In genomic region chr9:86683713-86684209, GRCm38 (mm10) we compare ENCODE assay signal across 13 mouse cellular contexts. TPM values are rescaled to one million over a fixed set of nuclear protein-coding genes. Genes with fewer than 3 reads are reported as not detected.
DNase-seq lines count a peak whose midpoint lies in the region; ATAC-seq and TF ChIP-seq lines count a peak whose summit lies in the region.
"Had no signal": no experiment of that assay in that cellular context is flagged by ENCODE, and none has a peak within 500 bp of the region (broad histone marks: within the 10 kb centered on the region; RNA-seq: fewer than 3 reads in every experiment).

No protein-coding gene starts in this region.

- TF ChIP-seq CTCF in forebrain, postnatal 0 days (IDR thresholded peaks at IDR 0.05; ENCODE audit: low read depth) = no peak
- TF ChIP-seq CTCF in liver, adult 2 months (IDR thresholded peaks at IDR 0.05; ENCODE audit: low read depth, low read length) = no peak
- TF ChIP-seq CTCF in hindbrain, postnatal 0 days (IDR thresholded peaks at IDR 0.05; ENCODE audit: low read depth) = no peak
- no peak for TF ChIP-seq CTCF in left cerebral cortex, adult 2 months (IDR thresholded peaks at IDR 0.05)

- H3K27ac ChIP-seq in forebrain, embryonic 10.5 days = peak overlapping the region; percentile 6; the same call in 1 of the 2 replicates
- H3K27ac ChIP-seq in forebrain, postnatal 0 days (ENCODE audit: low read depth, low read length) = no peak overlapping the region
- H3K27ac ChIP-seq in liver, adult 2 months (replicated peaks; ENCODE audit: insufficient read depth, low read depth, low read length) = no peak overlapping the region
- no peak overlapping the region for H3K27ac ChIP-seq in liver, embryonic 11.5 days (ENCODE audit: low read depth, low read length)
- 0 out of 2 replicates have a peak overlapping the region, but pooled peaks have one; percentile 12 for H3K27ac ChIP-seq in hindbrain, postnatal 0 days
- H3K27ac ChIP-seq in limb, embryonic 11.5 days (replicated peaks; ENCODE audit: low read depth, low read length) = peak overlapping the region; percentile 75
- no peak overlapping the region for H3K27ac ChIP-seq in left cerebral cortex, adult 2 months
- H3K27ac ChIP-seq: forebrain, embryonic 12.5 days had no signal

- H3K9me3 ChIP-seq in forebrain, embryonic 10.5 days = no peaks in the 10 kb centered on the region
- no peaks in the 10 kb centered on the region for H3K9me3 ChIP-seq in forebrain, postnatal 0 days (ENCODE audit: low read length)
- H3K9me3 ChIP-seq in liver, embryonic 11.5 days (ENCODE audit: control insufficient read depth, low read length) = no peaks in the 10 kb centered on the region
- H3K9me3 ChIP-seq in hindbrain, postnatal 0 days (ENCODE audit: low read length) = no peaks in the 10 kb centered on the region
- no peaks in the 10 kb centered on the region for H3K9me3 ChIP-seq in limb, embryonic 11.5 days (ENCODE audit: control insufficient read depth, low read length)
- H3K9me3 ChIP-seq: forebrain, embryonic 12.5 days; G1E had no signal

- H3K9ac ChIP-seq in forebrain, postnatal 0 days = no peak overlapping the region
- H3K9ac ChIP-seq in liver, adult 2 months (ENCODE audit: low read depth, low read length) = no peak overlapping the region
- no peak overlapping the region for H3K9ac ChIP-seq in liver, embryonic 11.5 days (ENCODE audit: low read depth, low read length)
- H3K9ac ChIP-seq in hindbrain, postnatal 0 days (replicated peaks; ENCODE audit: low read length) = 0 out of 2 replicates have a peak overlapping the region, but pooled peaks have one; percentile 6
- no peak overlapping the region for H3K9ac ChIP-seq in limb, embryonic 11.5 days (ENCODE audit: low read length)
- H3K9ac ChIP-seq: forebrain, embryonic 12.5 days had no signal

- TF ChIP-seq POLR2A in liver, adult 2 months (IDR thresholded peaks at IDR 0.05; ENCODE audit: extremely low read depth, insufficient read depth, low read length) = no peak

- no peaks in the 10 kb centered on the region for H3K36me3 ChIP-seq in forebrain, embryonic 10.5 days (replicated peaks)
- H3K36me3 ChIP-seq in forebrain, postnatal 0 days (ENCODE audit: insufficient read depth) = no peaks in the 10 kb centered on the region
- H3K36me3 ChIP-seq in liver, adult 2 months (ENCODE audit: control insufficient read depth, insufficient read depth, low read length) = peaks cover 14% of the 10 kb centered on the region
- no peaks in the 10 kb centered on the region for H3K36me3 ChIP-seq in liver, embryonic 11.5 days (ENCODE audit: control insufficient read depth, insufficient read depth, low read length)
- H3K36me3 ChIP-seq in hindbrain, postnatal 0 days (ENCODE audit: insufficient read depth, low read length) = no peaks in the 10 kb centered on the region
- no peaks in the 10 kb centered on the region for H3K36me3 ChIP-seq in limb, embryonic 11.5 days (ENCODE audit: control insufficient read depth, insufficient read depth, low read length)
- H3K36me3 ChIP-seq: forebrain, embryonic 12.5 days had no signal

- H3K4me1 ChIP-seq in forebrain, embryonic 10.5 days = peaks cover 12% of the 10 kb centered on the region
- no peaks in the 10 kb centered on the region for H3K4me1 ChIP-seq in forebrain, postnatal 0 days (ENCODE audit: insufficient read depth)
- H3K4me1 ChIP-seq in liver, adult 2 months (ENCODE audit: control insufficient read depth, insufficient read depth, low read length) = peaks cover 32% of the 10 kb centered on the region
- H3K4me1 ChIP-seq in liver, embryonic 11.5 days (replicated peaks; ENCODE audit: control insufficient read depth, insufficient read depth, low read length) = no peaks in the 10 kb centered on the region
- no peaks in the 10 kb centered on the region; the same call in 1 of the 2 replicates for H3K4me1 ChIP-seq in hindbrain, postnatal 0 days (ENCODE audit: insufficient read depth, low read length)
- H3K4me1 ChIP-seq in limb, embryonic 11.5 days (ENCODE audit: control insufficient read depth, insufficient read depth, low read length) = peaks cover 5% of the 10 kb centered on the region; the same call in 1 of the 2 replicates
- H3K4me1 ChIP-seq: forebrain, embryonic 12.5 days had no signal

- peaks cover 48% of the 10 kb centered on the region for H3K79me2 ChIP-seq in liver, adult 2 months (ENCODE audit: control insufficient read depth, insufficient read depth, low read length)

- H3K4me2 ChIP-seq in forebrain, postnatal 0 days (ENCODE audit: low read depth) = no peak overlapping the region
- H3K4me2 ChIP-seq in liver, embryonic 11.5 days = no peak overlapping the region
- H3K4me2 ChIP-seq in hindbrain, postnatal 0 days (ENCODE audit: low read depth, low read length) = no peak overlapping the region
- no peak overlapping the region for H3K4me2 ChIP-seq in limb, embryonic 11.5 days (ENCODE audit: low read depth, severe bottlenecking)
- H3K4me2 ChIP-seq: forebrain, embryonic 12.5 days had no signal

- no peak overlapping the region for H3K4me3 ChIP-seq in forebrain, embryonic 10.5 days
- no peak overlapping the region for H3K4me3 ChIP-seq in forebrain, postnatal 0 days (ENCODE audit: low read depth, low read length)
- H3K4me3 ChIP-seq in liver, adult 2 months (ENCODE audit: insufficient read depth, low read depth, low read length) = no peak overlapping the region
- no peak overlapping the region for H3K4me3 ChIP-seq in liver, embryonic 11.5 days (ENCODE audit: low read depth, low read length)
- no peak overlapping the region for H3K4me3 ChIP-seq in hindbrain, postnatal 0 days (ENCODE audit: low read length)
- H3K4me3 ChIP-seq in limb, embryonic 11.5 days (ENCODE audit: low read depth, low read length) = no peak overlapping the region
- no peak overlapping the region for H3K4me3 ChIP-seq in left cerebral cortex, adult 2 months
- H3K4me3 ChIP-seq: forebrain, embryonic 12.5 days had no signal

- ATAC-seq in forebrain, postnatal 0 days = no peak
- ATAC-seq in liver, embryonic 11.5 days (replicated peaks; ENCODE audit: low FRiP score) = no peak
- ATAC-seq in hindbrain, postnatal 0 days = no peak
- 0 out of 2 replicates have a peak, but pooled peaks have one; percentile 20 for ATAC-seq in limb, embryonic 11.5 days (ENCODE audit: insufficient number of reproducible peaks, low FRiP score, low TSS enrichment, low read depth)
- ATAC-seq in frontal cortex, adult (ENCODE audit: low TSS enrichment) = no peak

- H3K27me3 ChIP-seq in forebrain, embryonic 10.5 days (ENCODE audit: poor library complexity, severe bottlenecking) = no peaks in the 10 kb centered on the region
- no peaks in the 10 kb centered on the region for H3K27me3 ChIP-seq in forebrain, postnatal 0 days (ENCODE audit: insufficient read depth, low read length)
- H3K27me3 ChIP-seq in liver, adult 2 months (ENCODE audit: control insufficient read depth, insufficient read depth, low read length) = no peaks in the 10 kb centered on the region
- no peaks in the 10 kb centered on the region for H3K27me3 ChIP-seq in liver, embryonic 11.5 days (replicated peaks; ENCODE audit: control insufficient read depth, insufficient read depth, low read length)
- H3K27me3 ChIP-seq in hindbrain, postnatal 0 days (ENCODE audit: insufficient read depth, low read length) = no peaks in the 10 kb centered on the region
- H3K27me3 ChIP-seq in limb, embryonic 11.5 days (ENCODE audit: control insufficient read depth, insufficient read depth, low read length) = no peaks in the 10 kb centered on the region
- H3K27me3 ChIP-seq: forebrain, embryonic 12.5 days had no signal

- intact Hi-C loops in left cerebral cortex, adult 2 months (cut with DNase I) = no loop called here

- WGBS in forebrain, embryonic 10.5 days = 64% methylated on average over 8 of the region's 8 CpGs
- WGBS in forebrain, postnatal 0 days = 66% methylated on average over 8 of the region's 8 CpGs
- WGBS in liver, adult 2 months = 41% methylated on average over 8 of the region's 8 CpGs
- WGBS in liver, embryonic 11.5 days = 62% methylated on average over 8 of the region's 8 CpGs
- 64% methylated on average over 8 of the region's 8 CpGs for WGBS in hindbrain, postnatal 0 days
- WGBS in limb, embryonic 11.5 days = 66% methylated on average over 8 of the region's 8 CpGs

- no peak for DNase-seq in forebrain, embryonic 10.5 days (ENCODE audit: extremely low spot score, low spot score)
- DNase-seq in forebrain, postnatal 0 days = no peak
- DNase-seq in liver, adult 2 months (ENCODE audit: extremely low read depth, low read depth, low spot score) = peak; percentile 48
- no peak for DNase-seq in liver, embryonic 11.5 days (ENCODE audit: low spot score)
- no peak for DNase-seq in hindbrain, postnatal 0 days (ENCODE audit: low spot score)
- DNase-seq in limb, embryonic 11.5 days (ENCODE audit: low spot score) = peak; percentile 27
- DNase-seq in left cerebral cortex, adult 2 months (ENCODE audit: extremely low spot score in 1 of 2, low spot score in 2 of 2) = no peak
- DNase-seq: lung, postnatal 4 days had no signal

RNA-seq across cellular contexts. Expression of gene Me1, which starts 12.0 kb away (rescaled TPM):
- 8.1 and 9.1 TPM in 2 replicates for polyA plus RNA-seq in forebrain, embryonic 10.5 days (2016; fragmentation: Nextera tagmentation; extraction: Ambion mirVana)
- 26.2 and 26.6 TPM in 2 replicates for total RNA-seq in forebrain, postnatal 0 days (2014; rRNA removed)
- 38.4 and 47.2 TPM in 2 replicates for polyA plus RNA-seq in forebrain, postnatal 0 days (2015; fragmentation: Nextera tagmentation; extraction: Ambion mirVana)
- total RNA-seq in liver, adult 2 months (2014; rRNA removed) = 62.8 and 87.4 TPM in 2 replicates
- polyA plus RNA-seq in liver, adult 2 months (2012; rRNA removed) = 66.3 and 101 TPM in 2 replicates
- polyA plus RNA-seq in liver, embryonic 11.5 days (2014; fragmentation: Nextera tagmentation; extraction: Ambion mirVana) = 6.6 and 7.7 TPM in 2 replicates
- total RNA-seq in hindbrain, postnatal 0 days (2014; rRNA removed) = 37.2 and 37.5 TPM in 2 replicates
- polyA plus RNA-seq in hindbrain, postnatal 0 days (2015; fragmentation: Nextera tagmentation; extraction: Ambion mirVana) = 75.0 and 76.5 TPM in 2 replicates
- polyA plus RNA-seq in limb, embryonic 11.5 days (2014; fragmentation: Nextera tagmentation; extraction: Ambion mirVana) = 10.0 and 11.4 TPM in 2 replicates
- total RNA-seq in left cerebral cortex, adult 2 months (2021) = 10 to 100 TPM; 47.7 to 51.6 TPM
- total RNA-seq: granulocyte monocyte progenitor cell, adult 5-6 weeks had no signal

RNA-seq across cellular contexts. Expression of gene Prss35, which starts 59.7 kb away (rescaled TPM):
- 1.4 and 1.8 TPM in 2 replicates for polyA plus RNA-seq in forebrain, embryonic 10.5 days (2016; fragmentation: Nextera tagmentation; extraction: Ambion mirVana)
- 2.8 and 4.4 TPM in 2 replicates for total RNA-seq in forebrain, postnatal 0 days (2014; rRNA removed)
- 3.1 and 3.9 TPM in 2 replicates for polyA plus RNA-seq in forebrain, postnatal 0 days (2015; fragmentation: Nextera tagmentation; extraction: Ambion mirVana)
- total RNA-seq in liver, adult 2 months (2014; rRNA removed) = 0.20 TPM in 1 of 2 replicates, not detected in the other
- polyA plus RNA-seq in liver, adult 2 months (2012; rRNA removed) = 0.02 TPM in 1 of 2 replicates, not detected in the other
- polyA plus RNA-seq in liver, embryonic 11.5 days (2014; fragmentation: Nextera tagmentation; extraction: Ambion mirVana) = 2.3 and 3.7 TPM in 2 replicates
- total RNA-seq in hindbrain, postnatal 0 days (2014; rRNA removed) = 5.0 and 8.6 TPM in 2 replicates
- polyA plus RNA-seq in hindbrain, postnatal 0 days (2015; fragmentation: Nextera tagmentation; extraction: Ambion mirVana) = 9.6 and 10.8 TPM in 2 replicates
- 3.8 and 4.5 TPM in 2 replicates for polyA plus RNA-seq in limb, embryonic 11.5 days (2014; fragmentation: Nextera tagmentation; extraction: Ambion mirVana)
- total RNA-seq in left cerebral cortex, adult 2 months (2021) = 1 to 10 TPM; 2.0 to 2.5 TPM
- total RNA-seq: granulocyte monocyte progenitor cell, adult 5-6 weeks had no signal
- polyA plus RNA-seq: G1E; small intestine, adult 2 months had no signal

Comparison
In these comparisons a context has a peak if more than half of its experiments do, and no peak if none do; other contexts are left out.
1. DNase-seq: peak in liver, adult 2 months (single experiment) and limb, embryonic 11.5 days (single experiment); none in forebrain, embryonic 10.5 days (single experiment), forebrain, postnatal 0 days (single experiment), liver, embryonic 11.5 days (single experiment), hindbrain, postnatal 0 days (single experiment) and left cerebral cortex, adult 2 months (0 of 2).
2. H3K27ac ChIP-seq: peak in forebrain, embryonic 10.5 days (single experiment), hindbrain, postnatal 0 days (single experiment) and limb, embryonic 11.5 days (single experiment); none in forebrain, postnatal 0 days (single experiment), liver, adult 2 months (single experiment), liver, embryonic 11.5 days (single experiment) and left cerebral cortex, adult 2 months (single experiment).